Mouse (Mus musculus) hindbrain, embryonic 10.5 days (tissue): Measurements from ENCODE around the gene Gm10118. TPM values are rescaled to one million over a fixed set of nuclear protein-coding genes. Genes with fewer than 3 reads are reported as not detected.
A peak's percentile ranks its signal among the peaks of the same experiment; 100 is the strongest.

ENCODE experiments used
- DNase-seq: peaks from one replicate; pipeline ENCODE4 v3.0.0-alpha.2; 2017; ENCODE audit warnings: low spot score
- H3K27ac ChIP-seq: fragments of 300-500 bp; sonication (generic); 2 replicates; pipeline ENCODE4 v1.5.1; 2016; ENCODE audit warnings: mild to moderate bottlenecking, moderate library complexity
- H3K27me3 ChIP-seq: fragments of 300-500 bp; sonication (generic); 2 replicates; pipeline ENCODE4 v1.6.1; 2016; ENCODE audit warnings: mild to moderate bottlenecking; ENCODE audit not compliant: poor library complexity, insufficient read depth, severe bottlenecking
- H3K36me3 ChIP-seq: fragments of 300-500 bp; sonication (generic); 2 replicates; pipeline ENCODE4 v1.6.1; 2016; ENCODE audit warnings: mild to moderate bottlenecking, moderate library complexity
- H3K4me1 ChIP-seq: fragments of 300-500 bp; sonication (generic); replicated peaks from 2 replicates; pipeline ENCODE4 v1.6.1; 2016; ENCODE audit warnings: mild to moderate bottlenecking
- H3K4me3 ChIP-seq: fragments of 300-500 bp; sonication (generic); 2 replicates; pipeline ENCODE4 v1.5.1; 2016; ENCODE audit warnings: mild to moderate bottlenecking, moderate library complexity
- H3K9me3 ChIP-seq: fragments of 300-500 bp; sonication (generic); 2 replicates; pipeline ENCODE4 v1.6.1; 2016; ENCODE audit warnings: mild to moderate bottlenecking, moderate library complexity
- WGBS: fragments of 180-500 bp; shearing (Covaris S2); methylation state at CpG from one replicate; pipeline ENCODE4 v1.1.7; 2016; 5-methylcytosine and 5-hydroxymethylcytosine counted together
- polyA plus RNA-seq: library from polyadenylated mRNA; unstranded; fragments of >200 nt; fragmentation: Nextera tagmentation; extraction: Ambion mirVana; gene quantifications from 2 replicates; pipeline ENCODE4 v1.2.1, GENCODE M21; 2016

Gene Gm10118
- 0.12 and 0.14 TPM in 2 replicates for polyA plus RNA-seq

DNA sequence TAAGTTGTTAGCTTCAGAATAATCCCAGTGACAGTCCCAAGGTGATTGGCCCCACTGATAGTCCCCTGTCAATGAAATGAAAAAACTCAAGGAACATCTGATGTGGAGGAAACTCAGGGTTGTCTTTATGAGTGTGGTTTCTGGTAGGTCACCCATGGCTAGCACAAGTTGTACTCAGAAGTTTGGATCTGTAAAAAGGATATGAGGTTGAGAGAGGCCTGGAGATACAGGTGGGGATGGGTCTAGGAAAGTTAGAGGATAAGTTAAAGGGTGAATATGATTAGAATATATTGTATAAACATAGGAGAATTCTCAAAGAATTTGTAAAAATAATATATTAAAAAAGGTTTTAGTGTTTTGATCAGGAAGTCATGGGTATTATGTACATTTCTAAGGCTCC lies at the start of gene Gm10118:
Gm10118 (minus strand) TSS at position 101 of the 400 bp plus-strand sequence.
- no peaks in the 10 kb centered on the region for H3K9me3 ChIP-seq
- H3K27ac ChIP-seq, result no peak within 1 kb of the TSS
- peaks cover 4% of the 10 kb centered on the region for H3K4me1 ChIP-seq
- no peak for DNase-seq
- H3K4me3 ChIP-seq, result no peak within 1 kb of the TSS
- no peaks in the 10 kb centered on the region for H3K36me3 ChIP-seq
- no peaks in the 10 kb centered on the region for H3K27me3 ChIP-seq

DNA sequence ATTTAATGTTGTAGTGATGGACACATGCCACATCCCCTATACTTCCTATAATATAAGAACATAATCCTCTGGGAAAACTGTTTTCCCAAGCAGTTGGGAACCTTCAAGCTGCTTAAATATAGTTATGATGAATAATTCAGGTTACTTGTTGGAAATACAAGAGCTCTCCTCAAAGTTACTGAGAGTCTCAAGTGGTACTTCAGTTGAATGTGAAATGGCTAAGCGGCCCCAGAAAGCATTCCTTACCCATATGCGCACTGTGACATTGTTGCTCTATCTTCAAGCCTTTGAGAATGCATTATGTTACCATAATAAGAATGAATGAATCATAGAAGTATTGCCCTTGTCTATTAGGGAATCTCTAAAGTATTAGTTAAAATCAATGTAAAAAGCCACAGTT lies 45.1 kb upstream of the Gm10118 start:
- Histone ChIP-seq H3K4me3 (no peak overlapping the region), H3K27ac (no peak overlapping the region), H3K9me3 (no peaks in the 10 kb centered on the region), H3K27me3 (no peaks in the 10 kb centered on the region), H3K36me3 (no peaks in the 10 kb centered on the region), H3K4me1 (no peaks in the 10 kb centered on the region)
- DNase-seq, result no peak
- WGBS, result 94% methylated on average over 2 of the region's 2 CpGs

DNA sequence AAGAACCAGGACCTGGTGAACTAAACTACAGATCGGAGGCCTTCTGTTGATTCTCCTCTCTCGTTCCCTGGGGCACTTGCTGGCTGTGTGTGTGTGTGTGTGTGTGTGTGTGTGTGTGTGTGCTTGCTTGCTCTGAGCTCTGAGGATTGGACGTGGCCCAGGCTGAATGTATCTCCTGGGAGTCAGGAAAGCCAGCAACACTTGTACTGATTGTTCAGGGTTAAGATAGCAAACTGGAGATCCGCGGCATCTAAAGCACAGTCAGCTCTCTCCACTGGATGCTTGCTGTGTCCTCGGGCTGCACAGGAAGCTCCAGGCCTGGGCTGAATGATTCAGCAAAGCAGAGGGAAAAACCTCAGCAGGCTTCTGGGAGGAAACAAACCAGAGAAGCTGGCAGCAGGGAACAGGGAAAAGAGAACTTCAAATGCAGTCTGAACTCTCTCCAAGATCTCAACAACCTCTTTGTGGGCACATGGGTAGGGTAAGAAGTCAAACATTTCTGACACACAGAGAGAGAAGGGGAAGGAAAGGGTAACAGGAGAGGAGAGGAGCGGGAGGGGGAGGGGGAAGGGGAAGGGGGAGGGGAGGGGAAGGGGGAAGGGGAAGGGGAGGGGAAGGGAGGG lies 27.2 kb upstream of the Gm10118 start:
- WGBS, result 18% methylated on average over 6 of the region's 7 CpGs
- no peaks in the 10 kb centered on the region for H3K27me3 ChIP-seq
- no peaks in the 10 kb centered on the region for H3K36me3 ChIP-seq
- no peaks in the 10 kb centered on the region for H3K9me3 ChIP-seq
- H3K4me1 ChIP-seq, result peaks cover 10% of the 10 kb centered on the region
- H3K4me3 ChIP-seq, result no peak overlapping the region
- peak; percentile 46 for DNase-seq
- H3K27ac ChIP-seq, result peak overlapping the region; percentile 64

DNA sequence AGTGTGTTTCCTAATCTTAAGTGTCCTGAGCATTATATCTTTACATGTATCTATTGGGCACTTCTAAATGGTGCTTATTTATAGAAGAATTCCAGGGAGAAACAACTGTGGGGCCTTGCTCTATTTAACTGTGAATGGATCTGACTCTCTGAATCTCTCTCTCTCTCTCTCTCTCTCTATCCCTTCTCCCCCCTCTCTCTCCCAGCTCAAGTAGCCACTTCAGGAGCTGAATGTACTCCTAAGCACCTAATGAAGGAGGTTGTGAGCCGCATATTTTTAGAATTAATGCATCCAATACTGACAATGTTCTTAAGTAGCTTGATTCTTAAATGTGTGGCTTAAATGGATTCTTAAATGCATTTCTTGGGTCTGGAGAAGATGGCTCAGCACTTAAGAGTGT lies 24.2 kb upstream of the Gm10118 start:
- WGBS, result 86% methylated on average over 1 of the region's 1 CpGs
- no peak for DNase-seq
- no peak overlapping the region for H3K27ac ChIP-seq
- H3K4me3 ChIP-seq, result no peak overlapping the region
- no peaks in the 10 kb centered on the region for H3K27me3 ChIP-seq
- no peaks in the 10 kb centered on the region for H3K36me3 ChIP-seq
- H3K4me1 ChIP-seq, result peaks cover 10% of the 10 kb centered on the region
- H3K9me3 ChIP-seq, result no peaks in the 10 kb centered on the region

DNA sequence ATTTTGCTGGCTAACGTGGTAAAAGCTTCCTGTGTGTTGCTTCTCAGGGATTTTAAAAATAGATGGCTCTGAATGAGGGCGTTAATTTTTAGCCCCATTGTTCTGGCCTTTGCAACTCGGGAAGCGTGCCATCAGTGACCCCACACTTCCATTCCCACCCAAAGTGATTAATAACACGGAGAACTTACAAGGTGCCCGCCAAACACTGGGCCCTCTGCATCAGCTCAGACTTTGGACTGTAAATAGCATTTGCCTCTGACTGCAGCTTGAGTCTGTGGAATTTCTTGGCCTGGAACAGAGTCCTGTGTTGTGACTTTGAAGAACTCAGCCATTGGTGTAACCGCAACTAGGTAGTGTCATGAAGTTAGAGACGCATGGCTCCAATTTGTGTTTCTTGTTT lies 23.6 kb upstream of the Gm10118 start:
- H3K36me3 ChIP-seq, result no peaks in the 10 kb centered on the region
- H3K27me3 ChIP-seq, result no peaks in the 10 kb centered on the region
- H3K27ac ChIP-seq, result no peak overlapping the region
- H3K4me3 ChIP-seq, result no peak overlapping the region
- 79% methylated on average over 8 of the region's 8 CpGs for WGBS
- no peaks in the 10 kb centered on the region for H3K9me3 ChIP-seq
- H3K4me1 ChIP-seq, result peaks cover 10% of the 10 kb centered on the region
- no peak for DNase-seq

DNA sequence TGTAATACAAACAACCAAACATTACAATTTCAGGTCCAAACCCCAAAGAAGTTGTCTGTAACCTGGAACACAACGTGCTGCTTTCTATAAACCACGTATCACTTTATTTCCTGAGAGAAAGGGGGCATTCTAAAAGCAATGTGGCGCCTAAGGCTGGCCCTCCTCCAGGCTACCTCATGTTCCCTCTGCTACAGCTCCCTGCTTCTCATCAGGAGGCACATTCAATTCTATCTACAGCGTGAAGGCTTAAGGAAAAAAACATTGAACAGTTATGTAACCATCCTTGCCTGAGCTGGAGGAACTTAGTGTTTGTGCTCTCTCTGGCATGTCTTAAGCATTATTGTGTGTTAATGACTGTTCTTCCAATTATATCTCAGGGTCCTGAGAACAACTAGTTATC lies 20.0 kb upstream of the Gm10118 start:
- Histone ChIP-seq H3K27ac (no peak overlapping the region), H3K9me3 (no peaks in the 10 kb centered on the region), H3K4me1 (no peaks in the 10 kb centered on the region), H3K27me3 (no peaks in the 10 kb centered on the region), H3K4me3 (no peak overlapping the region), H3K36me3 (no peaks in the 10 kb centered on the region)
- DNase-seq, result no peak
- WGBS, result 79% methylated on average over 4 of the region's 4 CpGs

DNA sequence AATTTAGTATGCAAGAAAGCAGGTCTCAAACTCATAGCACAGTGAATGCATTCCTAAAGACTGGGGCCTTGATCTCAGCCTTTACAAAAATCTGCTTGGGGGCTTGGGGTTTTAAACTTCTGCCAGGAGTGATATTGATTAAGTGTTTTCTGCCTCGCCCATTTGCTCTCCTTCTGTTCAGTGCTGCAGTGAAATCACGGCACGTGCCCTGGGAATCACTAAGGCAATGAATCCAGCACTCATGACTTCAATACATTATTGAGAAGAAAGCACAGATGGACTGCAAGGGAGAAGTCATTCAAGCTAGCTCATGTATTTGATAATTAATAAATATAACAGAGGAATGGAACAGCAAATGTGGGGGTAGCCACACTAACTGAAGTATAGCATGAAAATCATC lies 18.3 kb upstream of the Gm10118 start:
- WGBS, result 71% methylated on average over 3 of the region's 3 CpGs
- no peaks in the 10 kb centered on the region for H3K4me1 ChIP-seq
- H3K27ac ChIP-seq, result no peak overlapping the region
- H3K9me3 ChIP-seq, result no peaks in the 10 kb centered on the region
- H3K27me3 ChIP-seq, result no peaks in the 10 kb centered on the region
- no peaks in the 10 kb centered on the region for H3K36me3 ChIP-seq
- no peak for DNase-seq
- no peak overlapping the region for H3K4me3 ChIP-seq

DNA sequence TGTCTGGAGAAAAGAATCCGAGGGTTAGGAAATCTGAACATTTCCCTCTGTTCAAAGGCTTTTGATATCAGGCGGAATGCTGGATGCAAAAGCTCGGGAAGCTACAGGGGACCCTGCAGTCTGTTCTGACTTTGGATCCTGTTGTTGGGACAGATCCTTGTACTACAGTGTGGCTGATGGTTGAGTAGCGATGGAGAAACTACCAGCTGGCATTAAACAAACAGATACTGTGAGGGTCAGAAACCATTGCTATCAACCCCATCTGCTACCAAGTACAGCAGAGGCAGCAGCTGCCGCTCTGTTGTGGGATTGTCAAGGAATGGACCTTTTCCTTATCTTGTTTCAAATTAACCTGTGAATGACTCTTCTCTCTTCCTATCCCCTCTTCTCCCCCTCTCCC lies 6.7 kb upstream of the Gm10118 start:
- no peaks in the 10 kb centered on the region for H3K36me3 ChIP-seq
- H3K4me3 ChIP-seq, result no peak overlapping the region
- H3K27me3 ChIP-seq, result no peaks in the 10 kb centered on the region
- no peaks in the 10 kb centered on the region for H3K9me3 ChIP-seq
- H3K27ac ChIP-seq, result no peak overlapping the region
- 79% methylated on average over 5 of the region's 5 CpGs for WGBS
- no peak for DNase-seq
- peaks cover 2% of the 10 kb centered on the region for H3K4me1 ChIP-seq

DNA sequence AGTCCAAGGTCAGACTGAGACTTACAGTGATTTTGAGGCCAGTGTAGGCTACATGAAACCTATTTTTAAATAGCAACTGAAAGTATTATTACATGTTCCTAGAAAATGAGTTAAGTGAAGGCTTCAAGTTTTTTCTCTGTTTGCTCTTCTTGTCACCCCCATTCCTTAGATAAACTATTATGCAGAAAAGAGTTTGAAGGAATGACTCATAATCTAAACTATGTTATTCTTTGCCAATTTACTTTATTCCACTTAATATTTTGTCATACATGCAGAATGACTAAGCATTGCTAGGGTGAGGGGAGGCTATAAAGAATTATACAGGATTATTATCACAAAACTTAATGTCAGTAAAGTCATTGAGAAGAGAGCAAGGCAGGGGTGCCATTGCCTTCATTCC lies 18.4 kb downstream of the Gm10118 start:
- Histone ChIP-seq H3K4me1 (no peaks in the 10 kb centered on the region), H3K27ac (no peak overlapping the region), H3K9me3 (no peaks in the 10 kb centered on the region), H3K36me3 (no peaks in the 10 kb centered on the region), H3K4me3 (no peak overlapping the region), H3K27me3 (no peaks in the 10 kb centered on the region)
- no peak for DNase-seq

DNA sequence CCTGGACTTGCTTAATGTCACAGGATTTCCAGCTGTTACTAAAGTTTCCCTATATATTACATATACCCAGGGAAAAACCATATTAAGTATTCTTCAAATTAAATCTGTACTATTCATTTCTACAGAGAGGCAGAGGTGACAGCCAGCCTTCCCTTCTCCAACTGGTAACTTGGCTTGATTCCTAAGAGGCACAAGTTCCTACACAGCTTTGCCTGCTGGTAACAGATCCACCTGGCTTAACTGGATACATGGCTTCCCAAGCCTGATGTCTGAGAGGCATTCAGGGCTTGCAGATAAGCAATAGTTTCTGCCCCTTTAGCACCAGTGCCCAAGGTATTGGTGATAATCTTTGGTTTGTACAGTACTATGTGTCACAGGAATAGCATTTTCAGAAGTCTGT lies 27.3 kb downstream of the Gm10118 start:
- Histone ChIP-seq H3K27ac (no peak overlapping the region), H3K27me3 (no peaks in the 10 kb centered on the region), H3K4me3 (no peak overlapping the region), H3K9me3 (no peaks in the 10 kb centered on the region), H3K36me3 (no peaks in the 10 kb centered on the region), H3K4me1 (no peaks in the 10 kb centered on the region)
- no peak for DNase-seq

DNA sequence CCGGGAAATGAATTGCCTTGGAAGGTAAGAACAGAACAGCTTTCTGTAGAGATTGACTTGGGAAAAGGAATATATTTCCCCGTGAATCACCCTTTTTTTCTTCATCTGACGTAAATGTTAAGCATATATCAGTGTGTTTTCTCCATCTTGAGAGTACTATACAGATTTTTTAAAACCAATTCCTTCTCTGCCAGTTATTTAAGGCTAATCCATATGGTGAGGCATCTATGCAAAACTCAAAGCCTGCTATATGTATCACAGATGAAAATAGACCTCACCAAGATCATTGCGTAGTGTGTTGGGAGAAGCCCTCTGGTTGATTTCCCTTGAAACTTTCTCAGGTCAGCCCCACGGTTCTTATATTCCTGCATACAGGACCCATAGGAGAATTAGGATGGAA lies 32.6 kb downstream of the Gm10118 start:
- no peaks in the 10 kb centered on the region for H3K27me3 ChIP-seq
- H3K27ac ChIP-seq, result no peak overlapping the region
- H3K4me1 ChIP-seq, result no peaks in the 10 kb centered on the region
- DNase-seq, result no peak
- 89% methylated on average over 5 of the region's 5 CpGs for WGBS
- H3K9me3 ChIP-seq, result no peaks in the 10 kb centered on the region
- H3K36me3 ChIP-seq, result no peaks in the 10 kb centered on the region
- H3K4me3 ChIP-seq, result no peak overlapping the region

DNA sequence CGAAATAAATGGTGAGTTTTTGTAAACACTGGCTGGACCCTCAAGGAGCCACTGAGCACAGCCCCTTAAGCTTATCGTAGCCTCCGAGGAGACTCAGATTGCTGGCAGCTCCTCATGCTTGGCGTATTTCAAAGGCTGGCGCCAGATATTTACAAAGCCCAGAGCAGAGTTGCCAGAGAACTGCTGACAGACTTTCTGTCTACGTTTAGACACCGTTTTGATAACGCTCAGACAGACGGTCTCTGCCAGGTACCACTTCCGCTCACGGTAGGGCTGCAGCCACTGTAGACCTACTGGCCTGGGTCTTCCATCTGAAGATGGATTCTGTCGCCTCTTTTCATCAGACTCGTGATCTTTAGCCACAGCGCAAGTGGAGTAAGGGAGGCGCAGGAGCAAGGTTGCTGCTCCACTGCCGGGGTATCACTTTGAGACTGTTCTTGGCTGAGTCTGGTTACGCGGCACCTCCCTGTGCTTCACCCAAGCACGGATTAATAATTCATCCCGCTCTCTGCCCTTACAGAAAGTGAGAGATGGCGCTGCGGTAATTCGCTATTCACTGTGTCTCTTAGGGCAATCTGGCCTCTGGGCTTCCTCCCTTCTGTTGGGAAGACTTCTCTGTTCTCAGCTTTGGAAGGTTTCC lies 40.7 kb downstream of the Gm10118 start:
- H3K9me3 ChIP-seq, result no peaks in the 10 kb centered on the region
- no peaks in the 10 kb centered on the region for H3K36me3 ChIP-seq
- no peaks in the 10 kb centered on the region for H3K4me1 ChIP-seq
- no peak overlapping the region for H3K4me3 ChIP-seq
- H3K27ac ChIP-seq, result no peak overlapping the region
- no peaks in the 10 kb centered on the region for H3K27me3 ChIP-seq
- 87% methylated on average over 23 of the region's 23 CpGs for WGBS
- DNase-seq, result no peak

DNA sequence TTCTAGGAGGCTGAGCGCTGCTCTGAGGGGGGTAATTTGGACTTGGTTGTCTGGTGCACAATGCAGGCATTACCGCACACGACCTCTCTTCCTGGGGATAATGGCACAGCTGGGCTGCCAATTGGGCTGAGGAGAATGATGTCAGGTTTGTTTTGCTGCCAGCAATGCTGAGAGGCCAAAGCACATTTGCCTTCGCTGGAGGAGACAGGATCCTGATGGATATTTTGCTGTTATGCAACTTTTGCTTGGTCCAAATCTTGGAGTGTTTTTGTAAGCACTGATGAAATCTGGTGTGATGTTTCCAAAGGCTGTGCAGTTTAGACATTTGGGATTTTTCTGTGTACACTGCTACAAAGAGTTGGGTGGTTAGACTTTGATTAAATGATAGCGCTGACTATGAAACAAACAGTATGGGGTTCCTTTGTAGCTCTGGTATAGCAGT lies 46.8 kb downstream of the Gm10118 start:
- H3K4me1 ChIP-seq, result no peaks in the 10 kb centered on the region
- no peak for DNase-seq

More for the DNA sequence above, 46.8 kb downstream of the Gm10118 start:
- Histone ChIP-seq H3K9me3 (no peaks in the 10 kb centered on the region), H3K36me3 (no peaks in the 10 kb centered on the region), H3K4me3 (no peak overlapping the region), H3K27ac (no peak overlapping the region), H3K27me3 (no peaks in the 10 kb centered on the region)
- 70% methylated on average over 5 of the region's 5 CpGs for WGBS
